Comparison of ENCODE assay signal across 9 mouse cellular contexts in genomic region chr2:150525703-150526207, GRCm38 (mm10). TPM values are rescaled to one million over a fixed set of nuclear protein-coding genes. Genes with fewer than 3 reads are reported as not detected.
DNase-seq lines count a peak whose midpoint lies in the region; ATAC-seq lines count a peak whose summit lies in the region.
"Had no signal": no experiment of that assay in that cellular context is flagged by ENCODE, and none has a peak within 500 bp of the region (broad histone marks: within the 10 kb centered on the region; RNA-seq: fewer than 3 reads in every experiment).

No protein-coding gene starts in this region.

- no peaks in the 10 kb centered on the region for H3K9me3 ChIP-seq in heart, embryonic 14.5 days (ENCODE audit: control insufficient read depth, low read length)
- H3K9me3 ChIP-seq in intestine, embryonic 14.5 days (ENCODE audit: control insufficient read depth, low read length) = no peaks in the 10 kb centered on the region
- H3K9me3 ChIP-seq: G1E had no signal

- H3K27ac ChIP-seq in heart, embryonic 14.5 days (replicated peaks in 1 of 2; ENCODE audit: control insufficient read depth in 1 of 2, insufficient read depth in 1 of 2, low read depth in 2 of 2, low read length in 2 of 2) = no peak overlapping the region
- no peak overlapping the region for H3K27ac ChIP-seq in intestine, embryonic 14.5 days (ENCODE audit: low read depth)

- ATAC-seq in heart, embryonic 14.5 days (ENCODE audit: insufficient number of reproducible peaks, insufficient read depth, low FRiP score, low read depth) = no peak; the same call in 1 of the 2 replicates
- ATAC-seq in intestine, embryonic 14.5 days (replicated peaks; ENCODE audit: low FRiP score, low TSS enrichment, low read depth) = peak; percentile 71
- ATAC-seq in megakaryocyte progenitor cell, adult 5-6 weeks (replicated peaks; ENCODE audit: poor library complexity) = no peak

- 2% methylated on average over 42 of the region's 42 CpGs for WGBS in heart, embryonic 14.5 days
- WGBS in intestine, embryonic 14.5 days = 3% methylated on average over 38 of the region's 42 CpGs

- peak overlapping the region; percentile 66 for H3K9ac ChIP-seq in heart, embryonic 14.5 days (ENCODE audit: low read length)
- peak overlapping the region; percentile 32; the same call in 1 of the 2 replicates for H3K9ac ChIP-seq in intestine, embryonic 14.5 days (ENCODE audit: low read length)

- no peaks in the 10 kb centered on the region for H3K36me3 ChIP-seq in heart, embryonic 14.5 days (ENCODE audit: control insufficient read depth, insufficient read depth, low read length)
- no peaks in the 10 kb centered on the region for H3K36me3 ChIP-seq in intestine, embryonic 14.5 days (ENCODE audit: control insufficient read depth, insufficient read depth, low read length)
- H3K36me3 ChIP-seq: G1E had no signal

- DNase-seq in heart, adult 8-10 months (ENCODE audit: low spot score) = no peak
- peak; percentile 53 for DNase-seq in embryo, embryonic 10 days (ENCODE audit: low spot score)
- DNase-seq in intestine, embryonic 14.5 days (ENCODE audit: low spot score) = peak; percentile 58
- DNase-seq in neural tube, embryonic 10.5 days (ENCODE audit: extremely low spot score, low spot score) = peak; percentile 40
- DNase-seq in frontal cortex, postnatal 14 days (ENCODE audit: low spot score in 2 of 2) = no peak
- DNase-seq in thymus, postnatal 36 days = no peak

- peaks cover 7% of the 10 kb centered on the region; the same call in 1 of the 2 replicates for H3K27me3 ChIP-seq in heart, embryonic 14.5 days (ENCODE audit: control insufficient read depth, insufficient read depth, low read length)
- H3K27me3 ChIP-seq in intestine, embryonic 14.5 days (replicated peaks; ENCODE audit: control insufficient read depth, insufficient read depth, low read length) = peaks cover 10% of the 10 kb centered on the region; the same call in 1 of the 2 replicates

- H3K4me2 ChIP-seq in heart, embryonic 14.5 days (ENCODE audit: low read length) = peak overlapping the region; percentile 85
- H3K4me2 ChIP-seq in intestine, embryonic 14.5 days (ENCODE audit: low read length) = peak overlapping the region; percentile 79

- peaks cover 0 to 2% of the 10 kb centered on the region in 2 experiments; a peak in 1 of 4 replicates for H3K4me1 ChIP-seq in heart, embryonic 14.5 days (ENCODE audit: control insufficient read depth in 2 of 2, insufficient read depth in 2 of 2, low read length in 2 of 2)
- H3K4me1 ChIP-seq in intestine, embryonic 14.5 days (replicated peaks; ENCODE audit: control insufficient read depth, insufficient read depth, low read length) = no peaks in the 10 kb centered on the region

- H3K4me3 ChIP-seq in heart, embryonic 14.5 days (ENCODE audit: control insufficient read depth in 1 of 2, insufficient read depth in 1 of 2, low read depth in 1 of 2, low read length in 2 of 2) = peak overlapping the region; percentile 26 to 44
- peak overlapping the region; percentile 38 for H3K4me3 ChIP-seq in intestine, embryonic 14.5 days (ENCODE audit: low read depth, low read length)

RNA-seq across cellular contexts. Expression of gene Zfp345, which starts 40.9 kb away (rescaled TPM):
- 0.07 and 0.08 TPM in 2 replicates for polyA plus RNA-seq in heart, embryonic 14.5 days (2014; fragmentation: Nextera tagmentation; extraction: Ambion mirVana)
- under 1 TPM; 0.16 to 0.53 (median 0.37) TPM for total RNA-seq in heart, adult 8-10 months (2022)
- 0.07 and 0.16 TPM in 2 replicates for polyA plus RNA-seq in intestine, embryonic 14.5 days (2014; fragmentation: Nextera tagmentation; extraction: Ambion mirVana)
- total RNA-seq in megakaryocyte progenitor cell, adult 5-6 weeks (2015) = 0.12 and 1.1 TPM in 2 replicates
- 0.17 TPM in 1 of 2 replicates, not detected in the other for total RNA-seq in megakaryocyte progenitor cell, adult 5-6 weeks (2017)

RNA-seq across cellular contexts. Expression of gene Cst7, which starts 44.5 kb away (rescaled TPM):
- polyA plus RNA-seq in heart, embryonic 14.5 days (2014; fragmentation: Nextera tagmentation; extraction: Ambion mirVana) = not detected in 2 replicates
- not detected for total RNA-seq in heart, adult 8-10 months (2022)
- polyA plus RNA-seq in intestine, embryonic 14.5 days (2014; fragmentation: Nextera tagmentation; extraction: Ambion mirVana) = 0.55 TPM in 2 replicates
- total RNA-seq in megakaryocyte progenitor cell, adult 5-6 weeks (2015) = 422 and 485 TPM in 2 replicates
- 323 and 389 TPM in 2 replicates for total RNA-seq in megakaryocyte progenitor cell, adult 5-6 weeks (2017)

Comparison
In these comparisons a context has a peak if more than half of its experiments do, and no peak if none do; other contexts are left out.
1. DNase-seq: peak in embryo, embryonic 10 days (single experiment), intestine, embryonic 14.5 days (single experiment) and neural tube, embryonic 10.5 days (single experiment); none in heart, adult 8-10 months (single experiment), frontal cortex, postnatal 14 days (0 of 2) and thymus, postnatal 36 days (0 of 2).
2. RNA of gene Cst7, which starts 44.5 kb away (total RNA-seq): 323 to 485 TPM in megakaryocyte progenitor cell, adult 5-6 weeks; not detected in heart, adult 8-10 months; every median in the first group is over 100 times any median in the second.